Mouse (Mus musculus) cerebellum, postnatal 14 days (tissue): ENCODE measurements around the gene Gtdc1.

ENCODE experiments used
- DNase-seq, 2 experiments: peaks; one replicate each; pipeline ENCODE4 v3.0.0; 2021; ENCODE audit warnings: mixed read lengths in 2 of 2

The Gtdc1 gene

GRCm38 (mm10) chr2:44927482-44927811 lies at the start of gene Gtdc1:
TSS of gene Gtdc1 (minus strand) at chr2:44927657.
- DNase-seq = no peak

GRCm38 (mm10) chr2:44977051-44977450 lies 49.6 kb upstream of the Gtdc1 start:
- DNase-seq = no peak

GRCm38 (mm10) chr2:44976484-44976883 lies 49.0 kb upstream of the Gtdc1 start:
- no peak for DNase-seq

- no peak for DNase-seq
These were observed 46.4 kb upstream of the Gtdc1 start for GRCm38 (mm10) chr2:44973828-44974227.

GRCm38 (mm10) chr2:44970087-44970646 lies 42.7 kb upstream of the Gtdc1 start:
- DNase-seq = no peak

GRCm38 (mm10) chr2:44969640-44970039 lies 42.2 kb upstream of the Gtdc1 start:
- DNase-seq = no peak

- no peak for DNase-seq
These were observed 41.8 kb upstream of the Gtdc1 start for GRCm38 (mm10) chr2:44969226-44969625.

- DNase-seq = no peak
These were observed 38.5 kb upstream of the Gtdc1 start for GRCm38 (mm10) chr2:44965834-44966555.

- no peak for DNase-seq
These were observed 35.2 kb upstream of the Gtdc1 start for GRCm38 (mm10) chr2:44962620-44963019.

GRCm38 (mm10) chr2:44961192-44961591 lies 33.7 kb upstream of the Gtdc1 start:
- DNase-seq = no peak

GRCm38 (mm10) chr2:44960561-44960960 lies 33.1 kb upstream of the Gtdc1 start:
- DNase-seq = no peak

GRCm38 (mm10) chr2:44957329-44957797 lies 29.9 kb upstream of the Gtdc1 start:
- DNase-seq = no peak

GRCm38 (mm10) chr2:44956232-44956631 lies 28.8 kb upstream of the Gtdc1 start:
- DNase-seq = no peak

GRCm38 (mm10) chr2:44955506-44955905 lies 28.0 kb upstream of the Gtdc1 start:
- DNase-seq = no peak

GRCm38 (mm10) chr2:44954180-44954579 lies 26.7 kb upstream of the Gtdc1 start:
- no peak for DNase-seq

GRCm38 (mm10) chr2:44952830-44953422 lies 25.5 kb upstream of the Gtdc1 start:
- no peak for DNase-seq

- DNase-seq = no peak
These were observed 24.3 kb upstream of the Gtdc1 start for GRCm38 (mm10) chr2:44951651-44952213.

- no peak for DNase-seq
These were observed 17.2 kb upstream of the Gtdc1 start for GRCm38 (mm10) chr2:44944689-44945088.

GRCm38 (mm10) chr2:44930951-44931350 lies 3.5 kb upstream of the Gtdc1 start:
- DNase-seq = no peak

- no peak for DNase-seq
These were observed 1.2 kb upstream of the Gtdc1 start for GRCm38 (mm10) chr2:44928631-44929030.

GRCm38 (mm10) chr2:44926683-44927481 lies 575 bp downstream of the Gtdc1 start:
- peak; percentile 92 to 93 for DNase-seq

GRCm38 (mm10) chr2:44926167-44926682 lies 1.2 kb downstream of the Gtdc1 start:
- no peak for DNase-seq

- no peak for DNase-seq
These were observed 2.8 kb downstream of the Gtdc1 start for GRCm38 (mm10) chr2:44924618-44925017.
